Mouse (Mus musculus) liver, adult 2 months (tissue): ENCODE measurements around the gene Fads6. TPM values are rescaled to one million over a fixed set of nuclear protein-coding genes. Genes with fewer than 3 reads are reported as not detected.

Experiments used
- DNase-seq: peaks from one replicate; pipeline ENCODE4 v3.0.0-alpha.2; 2011; ENCODE audit warnings: low read depth, low spot score; ENCODE audit errors: extremely low read depth
- H3K27ac ChIP-seq: fragments of 200-500 bp; replicated peaks from 2 replicates; pipeline ENCODE4 v1.5.1; 2012; ENCODE audit warnings: low read depth, mild to moderate bottlenecking, control low read depth, inconsistent platforms, low read length; ENCODE audit not compliant: insufficient read depth
- H3K27me3 ChIP-seq: fragments of 200-500 bp; 2 replicates; pipeline ENCODE4 v1.6.1; 2012; ENCODE audit warnings: mild to moderate bottlenecking, moderate library complexity, low read length, inconsistent platforms; ENCODE audit not compliant: control insufficient read depth, insufficient read depth
- H3K36me3 ChIP-seq: fragments of 200-500 bp; 2 replicates; pipeline ENCODE4 v1.6.1; 2012; ENCODE audit warnings: low read length, inconsistent platforms; ENCODE audit not compliant: control insufficient read depth, insufficient read depth
- H3K4me1 ChIP-seq: fragments of 200-500 bp; 2 replicates; pipeline ENCODE4 v1.6.1; 2011; ENCODE audit warnings: low read length; ENCODE audit not compliant: control insufficient read depth, insufficient read depth
- H3K4me3 ChIP-seq: fragments of 200-500 bp; 2 replicates; pipeline ENCODE4 v1.5.1; 2011; ENCODE audit warnings: low read depth, mild to moderate bottlenecking, control low read depth, low read length, moderate library complexity; ENCODE audit not compliant: insufficient read depth
- H3K79me2 ChIP-seq: fragments of 200-500 bp; 2 replicates; pipeline ENCODE4 v1.6.1; 2012; ENCODE audit warnings: inconsistent platforms, mild to moderate bottlenecking, low read length, moderate library complexity; ENCODE audit not compliant: control insufficient read depth, insufficient read depth
- H3K9ac ChIP-seq: fragments of 200-500 bp; 2 replicates; pipeline ENCODE4 v1.6.1; 2012; ENCODE audit warnings: low read depth, mild to moderate bottlenecking, control low read depth, inconsistent platforms, low read length
- CTCF ChIP-seq: fragments of 200-500 bp; IDR thresholded peaks from 2 replicates; pipeline ENCODE4 v1.5.1; 2011; ENCODE audit warnings: low read depth, low read length, control low read depth
- POLR2A ChIP-seq: fragments of 200-500 bp; IDR thresholded peaks from 2 replicates; pipeline ENCODE4 v1.6.1; 2011; ENCODE audit warnings: low read length, control low read depth; ENCODE audit not compliant: insufficient read depth; ENCODE audit errors: extremely low read depth
- WGBS: fragments of 180-500 bp; shearing (Covaris S2); methylation state at CpG from one replicate; pipeline ENCODE4 v1.1.7; 2018; 5-methylcytosine and 5-hydroxymethylcytosine counted together
- polyA plus RNA-seq: library from polyadenylated mRNA; depleted of rRNA; stranded (reverse); fragments of >200 nt; gene quantifications from 2 replicates; pipeline ENCODE4 v1.2.3, GENCODE M21; 2012
- total RNA-seq: library from RNA; depleted of rRNA; stranded (reverse); fragments of >200 nt; gene quantifications from 2 replicates; pipeline ENCODE4 v1.2.3, GENCODE M21; 2014

The Fads6 gene
- total and polyA plus RNA-seq, 2 experiments: 55.3 to 56.1 TPM

DNA sequence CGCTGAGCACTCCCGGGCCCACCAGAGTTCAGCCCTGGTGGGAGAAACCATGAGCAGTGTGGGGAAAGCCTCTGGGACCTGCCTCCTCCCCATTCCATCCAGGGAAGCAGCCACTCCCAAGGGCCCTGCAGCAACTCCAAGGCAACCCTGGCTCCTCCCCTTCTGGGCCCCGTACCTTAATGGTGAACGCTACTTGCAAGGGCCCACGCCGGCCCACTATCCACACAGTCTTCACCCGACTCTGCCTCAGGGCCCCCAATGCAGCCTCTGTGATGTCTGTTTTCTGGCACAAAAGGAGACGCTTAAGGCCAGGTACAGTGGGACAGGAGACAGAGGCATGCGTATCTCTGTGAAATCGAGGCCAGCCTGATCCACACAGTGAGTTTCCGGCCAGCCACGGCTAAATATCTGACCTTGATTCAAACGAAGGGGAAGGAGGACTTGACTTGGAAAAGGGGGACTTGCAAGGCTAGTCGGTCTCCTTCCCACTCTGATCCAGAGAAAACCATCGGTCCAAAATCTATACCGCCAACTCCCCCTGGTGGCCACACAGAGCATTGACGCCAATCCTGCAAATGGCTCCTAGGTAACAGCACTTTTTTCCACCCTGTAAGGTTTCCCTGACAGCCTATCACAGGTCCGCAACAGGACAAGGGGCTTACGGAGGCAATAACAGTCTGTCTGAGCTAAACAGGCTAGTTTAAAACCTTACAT is 27.2 kb downstream of the Fads6 start:
- Histone ChIP-seq H3K79me2 (no peaks in the 10 kb centered on the region), H3K4me3 (no peak overlapping the region), H3K36me3 (no peaks in the 10 kb centered on the region), H3K27me3 (peaks cover 12% of the 10 kb centered on the region), H3K27ac (no peak overlapping the region), H3K9ac (no peak overlapping the region), H3K4me1 (no peaks in the 10 kb centered on the region; the same call in 1 of the 2 replicates)
- DNase-seq: no peak
- TF ChIP-seq POLR2A: no peak
- TF ChIP-seq CTCF: peak; percentile 84
- WGBS: 42% methylated on average over 19 of the region's 19 CpGs

DNA sequence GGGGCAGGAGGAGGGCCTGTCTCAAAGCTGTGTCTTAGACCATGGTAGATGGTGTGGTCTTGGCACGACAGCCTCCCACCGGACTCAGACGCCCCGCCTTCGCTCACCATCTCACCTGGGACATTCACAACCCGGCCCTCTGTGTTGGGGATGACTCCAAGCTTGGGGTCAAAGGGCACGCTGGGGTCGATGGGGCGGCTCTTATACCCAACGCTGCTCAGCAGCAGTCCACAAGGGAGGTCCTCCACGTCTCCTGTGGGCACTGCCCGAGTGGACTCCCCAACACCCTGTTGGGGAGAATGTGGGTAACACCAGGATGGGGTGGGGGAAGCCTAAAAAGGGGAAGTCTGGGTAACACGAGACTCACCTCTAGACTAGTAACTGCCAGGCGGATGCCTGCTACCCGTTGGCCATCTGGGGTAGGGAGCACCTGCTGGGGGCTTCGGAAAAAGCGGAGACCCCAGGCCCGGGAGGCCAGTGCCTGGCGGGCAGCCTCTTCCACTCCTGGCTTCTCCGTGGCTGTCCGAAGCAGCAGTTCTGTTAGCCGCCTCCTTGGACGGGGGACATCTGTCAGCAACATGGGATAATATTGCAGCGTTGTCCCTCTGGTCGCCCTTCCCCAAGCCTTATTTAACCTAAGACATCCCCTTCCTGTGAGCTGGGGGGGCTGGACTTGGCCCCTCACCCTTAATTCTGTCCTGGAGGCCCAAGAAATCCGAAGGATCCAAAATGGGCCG is 28.0 kb downstream of the Fads6 start:
- WGBS: 91% methylated on average over 27 of the region's 27 CpGs
- Histone ChIP-seq H3K27me3 (peaks cover 12% of the 10 kb centered on the region), H3K4me3 (no peak overlapping the region), H3K36me3 (no peaks in the 10 kb centered on the region), H3K4me1 (no peaks in the 10 kb centered on the region; the same call in 1 of the 2 replicates), H3K79me2 (no peaks in the 10 kb centered on the region), H3K9ac (no peak overlapping the region), H3K27ac (no peak overlapping the region)
- no peak for TF ChIP-seq CTCF
- no peak for TF ChIP-seq POLR2A
- no peak for DNase-seq

DNA sequence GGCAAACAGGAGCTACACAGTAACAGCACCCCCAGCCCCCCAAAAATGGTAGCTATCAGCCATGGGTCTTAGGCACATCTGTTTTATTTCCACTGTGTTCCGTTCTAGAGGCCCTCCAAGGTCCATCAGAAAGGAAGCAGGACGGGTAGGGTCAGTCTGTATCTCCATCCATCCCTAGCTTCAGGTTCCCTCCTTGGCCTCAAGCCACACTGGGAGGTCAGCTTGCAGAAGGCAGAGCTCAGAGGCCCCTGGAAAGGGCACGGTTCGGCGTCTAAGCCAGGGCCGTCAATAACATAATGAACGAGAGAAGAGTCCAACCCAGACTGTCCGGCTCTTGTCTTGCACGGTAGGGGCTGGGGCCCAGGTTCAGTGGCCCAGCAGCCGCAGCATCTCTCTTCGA is 29.5 kb downstream of the Fads6 start:
- no peak for DNase-seq
- Histone ChIP-seq H3K4me1 (no peaks in the 10 kb centered on the region; the same call in 1 of the 2 replicates), H3K79me2 (no peaks in the 10 kb centered on the region), H3K27me3 (peaks cover 12% of the 10 kb centered on the region), H3K36me3 (no peaks in the 10 kb centered on the region), H3K9ac (no peak overlapping the region), H3K4me3 (no peak overlapping the region), H3K27ac (no peak overlapping the region)
- 89% methylated on average over 11 of the region's 11 CpGs for WGBS
- TF ChIP-seq POLR2A (no peak), CTCF (no peak)

DNA sequence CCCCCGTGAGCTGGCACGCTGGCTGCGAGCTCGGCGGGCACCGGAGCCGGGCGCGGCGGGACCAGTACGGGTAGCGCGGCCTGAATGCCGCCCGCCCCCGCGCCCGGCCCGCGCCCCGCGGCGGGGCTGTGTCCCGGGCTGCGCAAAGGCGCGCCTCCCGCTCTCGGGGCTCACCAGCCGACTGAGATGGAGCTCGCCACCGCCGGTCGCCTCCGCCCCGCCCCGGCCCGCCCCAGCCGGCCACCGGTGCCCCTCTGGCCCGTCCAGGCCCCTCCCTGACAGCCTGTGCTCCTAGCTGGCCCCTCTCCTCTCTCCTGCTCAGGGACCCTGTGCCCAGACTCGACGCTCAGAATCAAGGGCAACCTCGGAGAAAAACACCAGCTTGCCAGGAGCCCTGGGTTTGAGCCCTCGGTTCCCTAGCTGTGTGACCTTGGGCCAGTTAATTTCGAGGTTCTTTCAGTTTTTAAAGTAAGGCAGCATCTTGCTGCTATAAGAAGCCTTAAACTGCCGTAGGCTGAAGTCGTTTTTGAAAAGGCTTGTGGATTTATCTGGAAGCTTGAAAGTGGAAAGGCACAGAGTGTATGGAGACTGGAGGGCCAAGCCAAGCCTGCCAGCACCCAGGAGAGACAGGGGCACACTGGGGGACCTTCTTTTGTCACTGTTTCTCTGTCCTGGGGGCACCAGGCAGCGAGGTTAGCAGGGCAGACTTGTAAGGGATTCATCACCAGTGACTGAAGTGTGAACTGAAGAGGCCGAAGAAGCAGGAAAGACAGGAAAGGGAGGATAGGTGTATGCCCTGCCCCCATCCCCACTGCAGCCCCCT is 30.2 kb downstream of the Fads6 start, which contains the start of gene Grin2c:
TSS of gene Grin2c (minus strand) at position 183 of the 823 bp plus-strand sequence.
- no peak within 1 kb of the TSS for H3K4me3 ChIP-seq
- H3K27ac ChIP-seq: no peak within 1 kb of the TSS
- no peak for TF ChIP-seq POLR2A
- TF ChIP-seq CTCF: no peak
- no peaks in the 10 kb centered on the region for H3K36me3 ChIP-seq
- no peaks in the 10 kb centered on the region; the same call in 1 of the 2 replicates for H3K4me1 ChIP-seq
- WGBS: 15% methylated on average over 45 of the region's 50 CpGs
- no peaks in the 10 kb centered on the region for H3K79me2 ChIP-seq
- no peak for DNase-seq
- H3K9ac ChIP-seq: no peak within 1 kb of the TSS
- peaks cover 12% of the 10 kb centered on the region for H3K27me3 ChIP-seq

DNA sequence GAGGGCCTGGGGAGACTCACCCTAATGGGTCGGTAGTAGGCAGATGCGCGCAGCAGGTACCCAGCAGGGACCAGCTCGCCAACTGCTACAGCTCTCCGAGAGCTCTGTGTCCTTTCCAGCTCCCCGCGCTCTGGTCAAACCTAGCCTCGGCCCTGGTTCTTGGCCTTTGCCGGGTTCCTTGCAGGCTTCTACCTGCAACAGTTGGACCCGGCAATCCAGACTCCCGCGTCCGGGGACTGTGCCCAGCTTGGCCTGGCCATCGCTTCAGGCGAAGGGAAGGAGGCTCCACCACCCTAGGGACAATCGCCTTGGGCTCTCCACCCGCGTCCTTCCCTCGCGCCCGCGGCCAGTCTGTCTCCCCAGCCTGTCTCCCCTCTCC is 31.1 kb downstream of the Fads6 start:
- Histone ChIP-seq H3K36me3 (no peaks in the 10 kb centered on the region), H3K9ac (no peak overlapping the region), H3K27me3 (peaks cover 12% of the 10 kb centered on the region), H3K79me2 (no peaks in the 10 kb centered on the region), H3K4me1 (no peaks in the 10 kb centered on the region; the same call in 1 of the 2 replicates), H3K4me3 (no peak overlapping the region), H3K27ac (no peak overlapping the region)
- WGBS: 3% methylated on average over 22 of the region's 22 CpGs
- no peak for TF ChIP-seq CTCF
- TF ChIP-seq POLR2A: no peak
- DNase-seq: no peak
